Mouse (Mus musculus) liver, adult (tissue): ENCODE results near the gene Lcp1.

Experiments
- GATA4 ChIP-seq: IDR thresholded peaks from 2 replicates; pipeline ENCODE4 v1.6.1; 2014; ENCODE audit warnings: mild to moderate bottlenecking, low read length; ENCODE audit not compliant: insufficient replicate concordance

Lcp1 gene

DNA sequence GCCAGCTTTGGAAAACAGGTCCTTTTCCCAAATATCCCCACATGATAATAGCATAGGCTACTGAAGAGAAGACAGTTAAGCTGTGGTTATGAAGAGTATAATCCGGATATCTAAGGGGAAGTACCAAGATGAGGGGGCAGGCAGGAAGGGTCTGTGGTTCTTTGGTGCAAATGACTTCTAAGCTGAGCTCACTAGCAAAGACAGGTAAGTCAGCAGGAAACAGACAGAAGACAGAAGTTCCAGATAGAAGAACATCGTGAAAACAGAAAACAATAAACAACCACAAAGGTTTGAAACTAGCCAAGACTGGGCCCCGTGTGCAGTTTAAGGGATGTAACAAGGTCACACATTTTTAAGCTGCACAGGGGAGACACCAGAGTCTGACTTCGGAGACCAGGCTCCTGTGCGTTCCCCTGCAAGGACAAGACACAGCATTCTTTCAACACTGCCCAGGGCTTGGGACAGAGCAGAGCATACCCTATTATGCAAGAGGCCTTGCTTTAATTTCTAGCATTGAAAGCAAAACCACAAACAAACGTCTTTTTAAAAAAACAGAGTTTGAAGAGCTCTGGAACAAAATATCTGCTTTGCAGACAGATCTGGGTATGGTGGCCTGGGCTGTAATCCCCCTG is 96.7 kb downstream of the Lcp1 start:
- no peak for TF ChIP-seq GATA4

DNA sequence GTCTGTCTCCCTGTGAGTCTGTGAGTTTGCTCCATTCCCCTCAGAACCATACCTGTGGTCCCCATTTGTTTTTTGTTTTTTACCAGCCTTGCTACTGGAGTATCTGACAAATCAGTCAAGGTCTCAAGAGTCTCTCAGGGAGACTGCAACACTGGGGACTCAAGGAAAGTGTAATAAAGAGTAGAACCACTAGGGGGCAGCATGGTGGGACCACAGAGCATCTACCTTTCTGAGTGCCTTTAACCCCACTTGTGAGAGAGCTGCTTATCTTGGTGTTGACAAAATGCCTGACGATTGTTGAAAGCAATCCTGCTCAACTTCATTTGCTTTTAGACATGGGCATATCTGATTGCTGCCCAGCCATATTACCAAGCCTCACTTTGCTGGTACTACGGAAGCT is 98.9 kb downstream of the Lcp1 start:
- no peak for TF ChIP-seq GATA4

DNA sequence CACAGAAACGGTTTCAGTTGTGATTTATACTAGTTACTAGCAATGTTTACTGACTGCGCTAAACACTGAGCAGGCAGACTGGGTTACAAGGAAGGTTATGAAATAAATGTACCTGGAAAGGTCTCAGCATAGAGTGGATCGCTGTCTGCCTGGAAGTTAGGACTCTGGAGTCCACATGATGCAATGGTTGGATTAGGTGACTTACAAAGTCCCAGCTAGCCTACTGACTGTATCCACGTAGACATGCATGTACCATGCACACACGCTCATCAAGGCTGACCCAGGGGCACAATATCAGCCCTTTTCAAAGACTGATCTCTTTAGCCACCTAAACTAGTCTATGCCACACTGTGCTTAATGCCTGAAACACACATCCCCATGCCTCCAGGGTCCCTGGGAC is 102.2 kb downstream of the Lcp1 start:
- no peak for TF ChIP-seq GATA4

DNA sequence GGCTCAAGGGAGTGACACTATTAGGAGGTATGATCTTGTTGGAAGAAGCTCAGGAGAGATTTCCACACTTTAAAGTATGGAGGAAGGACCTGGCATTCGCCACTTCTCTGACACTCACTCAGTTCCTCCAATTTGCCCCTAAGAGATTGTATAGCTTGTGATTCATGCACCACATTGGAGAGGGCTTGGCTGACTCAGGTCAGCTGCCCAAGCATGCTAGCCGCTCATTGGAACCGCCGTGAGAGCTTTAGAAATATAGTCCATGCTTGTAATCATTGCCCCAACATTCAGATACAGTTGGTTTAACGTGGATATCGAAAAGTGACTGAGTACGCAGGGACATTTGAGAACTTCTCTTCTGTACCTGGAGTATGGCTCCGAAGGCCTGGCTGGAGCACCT is 104.7 kb downstream of the Lcp1 start:
- no peak for TF ChIP-seq GATA4

DNA sequence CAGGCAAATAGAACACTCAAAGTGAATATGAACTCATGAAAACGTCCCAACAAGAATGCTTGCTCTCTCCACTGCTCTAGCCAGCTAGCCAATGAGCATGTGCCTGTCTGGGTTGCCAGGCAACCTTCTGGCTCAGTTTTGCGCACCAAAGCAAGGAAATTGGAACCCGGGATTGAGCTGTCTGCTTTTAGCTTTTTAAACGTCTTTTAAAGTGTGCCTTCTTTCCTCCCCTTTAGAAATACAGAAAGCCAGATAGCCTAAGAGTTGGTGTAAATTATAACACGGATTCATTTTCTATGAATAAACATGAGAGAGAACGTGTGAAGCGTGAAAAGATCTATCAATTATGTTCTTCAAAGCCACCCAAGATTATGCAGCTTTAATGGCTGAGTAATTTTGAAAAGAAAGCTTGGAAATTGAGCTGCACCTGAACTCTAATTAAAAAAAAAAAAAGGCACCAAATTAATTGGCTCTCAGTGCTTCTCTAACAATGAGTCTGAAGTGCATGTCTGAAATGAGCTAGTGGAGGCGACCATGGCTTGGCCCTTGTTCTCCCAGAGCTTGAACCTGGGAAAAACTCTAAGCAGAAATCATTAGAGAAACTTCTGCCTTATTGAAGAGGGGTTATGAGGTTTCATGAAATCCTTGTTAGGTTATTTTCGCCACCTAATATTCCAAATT is 105.2 kb downstream of the Lcp1 start:
- TF ChIP-seq GATA4 = no peak

DNA sequence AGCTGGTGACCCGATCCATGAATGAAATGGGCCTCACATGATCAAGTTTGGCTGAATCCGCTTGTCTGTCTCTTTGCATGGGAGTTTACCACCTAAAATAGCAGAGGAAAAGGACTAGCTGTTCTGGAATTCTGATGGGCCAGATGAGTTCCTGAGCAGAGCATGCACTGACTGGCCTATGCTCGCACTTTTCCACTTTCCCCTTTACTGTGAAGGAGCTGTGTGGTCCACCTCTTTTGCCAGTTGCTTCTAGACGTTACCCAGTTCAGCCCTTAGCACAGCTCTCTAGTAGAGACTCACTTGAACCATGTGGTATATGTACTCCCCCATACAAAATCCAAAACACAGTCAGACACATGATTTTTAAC is 105.7 kb downstream of the Lcp1 start:
- TF ChIP-seq GATA4 = no peak

DNA sequence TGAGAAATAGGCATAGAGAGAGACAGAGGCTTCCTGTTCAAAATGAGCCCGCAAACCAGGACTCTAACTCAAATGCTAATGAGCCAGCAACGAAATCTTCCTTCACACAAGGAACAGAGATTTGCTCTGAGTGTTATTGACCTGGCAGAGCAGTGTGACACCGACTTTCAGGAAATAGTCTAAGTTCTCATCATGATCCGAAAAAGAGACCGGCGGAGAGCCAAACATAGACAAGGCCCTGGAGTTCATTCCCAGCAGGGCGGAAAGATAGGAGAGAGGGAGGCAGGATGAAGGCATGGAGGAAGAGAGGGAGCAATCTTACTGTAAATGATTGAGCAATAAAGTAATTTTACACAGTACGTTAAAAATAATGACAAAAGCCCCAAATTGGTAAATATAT is 106.2 kb downstream of the Lcp1 start:
- peak; percentile 63; the same call in 1 of the 2 replicates for TF ChIP-seq GATA4

DNA sequence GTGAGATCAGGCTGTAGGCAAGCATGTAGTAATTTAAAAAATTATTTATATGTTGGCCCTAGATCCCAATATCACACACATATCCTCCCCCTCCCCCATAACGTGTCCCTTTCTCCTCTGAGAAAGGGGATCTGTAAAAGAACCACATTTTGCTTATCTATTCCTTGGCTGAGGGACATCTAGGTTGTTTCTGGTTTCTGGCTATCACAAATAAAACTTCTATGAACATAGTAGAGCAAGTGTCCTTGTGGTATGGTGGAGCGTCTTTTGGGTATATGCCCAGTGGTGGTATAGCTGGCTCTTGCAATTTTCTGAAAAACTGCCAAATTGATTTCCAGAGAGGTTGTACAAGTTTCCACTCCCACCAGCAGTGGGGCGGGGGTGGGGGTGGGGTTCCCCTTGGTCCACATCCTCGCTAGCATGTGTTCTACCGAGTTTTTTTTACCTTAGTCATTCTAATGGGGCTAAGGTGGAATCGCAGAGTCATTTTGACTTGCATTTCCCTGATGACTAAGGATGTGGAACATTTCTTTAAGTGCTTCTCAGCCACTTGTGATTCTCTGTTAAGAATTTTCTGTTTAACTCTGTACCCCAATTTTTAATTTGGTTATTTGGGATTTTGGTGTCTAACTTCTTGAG is 107.3 kb downstream of the Lcp1 start:
- TF ChIP-seq GATA4 = no peak

DNA sequence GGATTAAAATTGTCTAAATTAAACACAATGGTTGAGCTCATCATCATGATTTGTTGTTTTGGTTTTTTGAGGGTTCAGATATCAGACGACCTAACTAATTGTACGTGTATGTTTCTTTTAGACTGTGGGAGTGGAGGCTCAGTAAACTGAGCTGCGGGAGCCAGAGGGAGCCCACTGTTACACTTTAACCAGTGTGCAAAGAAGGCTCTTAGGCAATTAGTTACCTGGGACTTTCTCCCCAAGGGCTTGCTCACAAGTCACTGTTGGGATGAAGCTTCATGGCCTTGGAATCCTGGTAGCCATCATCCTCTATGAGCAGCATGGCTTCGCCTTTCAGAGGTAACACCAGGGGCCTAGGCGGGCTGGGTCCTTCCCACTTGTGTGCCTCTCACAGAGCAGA is 111.2 kb downstream of the Lcp1 start, which contains the start of gene Cpb2:
TSS of gene Cpb2 (plus strand) at position 201 of the 400 bp plus-strand sequence.
- TF ChIP-seq GATA4 = no peak

DNA sequence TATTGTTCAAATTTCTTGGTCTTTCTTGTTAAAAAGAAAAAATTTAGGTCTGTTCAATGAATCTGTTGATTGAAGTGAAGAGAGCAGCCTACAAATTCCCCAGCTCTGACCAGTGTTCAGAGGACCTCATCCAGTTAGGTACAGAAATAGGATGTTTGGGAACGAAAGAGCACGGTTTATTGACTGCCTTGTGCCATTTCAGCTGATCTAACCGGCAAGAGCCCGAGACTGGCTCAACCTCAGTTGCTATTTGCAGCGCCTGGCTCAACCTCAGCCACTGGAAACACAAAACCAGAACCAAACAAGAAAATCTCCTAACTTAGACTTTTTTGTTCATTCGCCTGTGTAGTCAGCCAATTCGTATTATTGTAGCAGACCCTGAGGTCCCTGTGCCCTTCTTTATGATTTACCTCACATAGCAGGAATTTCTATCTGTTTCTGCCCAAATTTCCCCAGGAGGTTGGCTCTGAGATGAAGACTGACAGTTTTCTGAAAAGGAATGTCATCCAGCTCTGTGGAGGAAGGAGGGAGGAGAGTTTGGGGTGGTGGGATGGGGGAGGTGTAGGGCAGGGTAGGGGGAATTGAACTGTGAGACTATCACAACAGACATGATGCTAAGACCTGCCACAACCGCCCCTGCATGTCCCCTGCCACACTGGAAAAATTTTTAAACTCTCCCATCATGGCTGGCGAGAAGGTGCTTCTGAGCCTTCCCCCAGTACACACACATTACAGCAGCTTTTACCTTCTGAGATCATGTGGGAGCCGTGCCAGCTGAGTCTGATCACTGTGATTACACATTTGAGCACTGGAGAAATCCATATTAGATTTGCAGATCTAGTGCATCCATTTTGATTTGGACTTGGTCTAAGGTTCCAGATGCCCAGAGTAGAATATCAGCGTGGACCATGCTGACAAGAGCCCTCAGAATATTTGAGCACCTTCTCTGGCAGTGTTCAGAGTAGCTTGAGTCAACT is 115.4 kb downstream of the Lcp1 start:
- no peak for TF ChIP-seq GATA4

DNA sequence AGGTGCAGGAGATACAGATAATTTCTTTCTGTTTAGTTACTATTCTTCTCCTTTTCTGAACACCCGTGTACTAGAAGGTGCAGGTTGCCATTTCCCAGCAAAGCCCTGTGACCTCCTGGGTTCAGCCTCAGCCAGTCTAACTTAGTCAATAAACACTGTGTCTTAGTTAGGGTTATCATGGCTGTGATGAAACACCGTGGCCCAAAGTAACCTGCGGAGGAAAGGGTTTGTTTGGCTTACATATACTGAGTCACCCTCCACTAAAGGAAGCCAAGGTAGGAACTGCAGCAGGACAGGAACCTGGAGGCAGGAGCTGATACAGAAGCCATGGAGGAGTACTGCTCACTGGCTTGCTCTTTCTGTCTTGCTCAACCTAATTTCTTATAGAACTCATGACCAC is 119.5 kb downstream of the Lcp1 start:
- TF ChIP-seq GATA4 = peak; percentile 37; the same call in 1 of the 2 replicates

DNA sequence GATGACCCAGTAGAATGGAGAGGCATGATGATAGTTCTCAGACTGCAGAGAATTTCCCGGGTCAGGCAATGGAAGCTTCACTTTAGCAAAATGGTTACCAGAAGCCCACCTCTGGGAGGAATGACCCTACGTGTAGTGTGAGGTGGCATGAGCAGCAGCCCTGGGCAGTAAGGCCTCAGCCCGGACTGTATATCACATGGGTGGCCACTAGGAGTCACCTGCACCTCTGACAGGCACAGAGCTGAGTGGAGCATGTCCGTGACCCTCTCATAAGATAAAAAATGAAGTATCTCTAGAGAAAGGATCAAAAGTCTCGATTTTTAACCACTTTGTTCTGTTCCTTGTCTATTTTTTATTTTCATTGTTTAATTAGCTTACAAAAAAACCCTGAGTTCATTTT is 125.6 kb downstream of the Lcp1 start:
- TF ChIP-seq GATA4 = no peak

DNA sequence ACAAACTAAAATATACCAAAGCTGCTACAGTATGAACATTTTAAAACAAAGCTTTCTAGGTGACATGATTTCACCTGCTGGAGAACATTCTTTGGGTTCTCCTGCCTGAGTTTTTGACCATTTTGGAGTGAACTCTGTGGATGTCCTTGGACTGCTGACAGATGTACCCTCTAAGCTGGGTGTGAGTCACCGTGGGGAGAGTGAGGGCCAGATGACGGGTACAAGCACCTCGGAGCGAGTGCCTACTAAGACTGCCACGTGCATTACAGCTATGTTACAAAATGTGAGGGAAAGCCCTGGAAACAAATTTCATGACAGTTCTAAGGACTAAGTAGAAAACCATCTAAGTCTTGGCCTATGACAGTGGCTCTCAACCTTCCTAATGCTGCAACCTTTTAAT is 138.6 kb downstream of the Lcp1 start:
- no peak for TF ChIP-seq GATA4

DNA sequence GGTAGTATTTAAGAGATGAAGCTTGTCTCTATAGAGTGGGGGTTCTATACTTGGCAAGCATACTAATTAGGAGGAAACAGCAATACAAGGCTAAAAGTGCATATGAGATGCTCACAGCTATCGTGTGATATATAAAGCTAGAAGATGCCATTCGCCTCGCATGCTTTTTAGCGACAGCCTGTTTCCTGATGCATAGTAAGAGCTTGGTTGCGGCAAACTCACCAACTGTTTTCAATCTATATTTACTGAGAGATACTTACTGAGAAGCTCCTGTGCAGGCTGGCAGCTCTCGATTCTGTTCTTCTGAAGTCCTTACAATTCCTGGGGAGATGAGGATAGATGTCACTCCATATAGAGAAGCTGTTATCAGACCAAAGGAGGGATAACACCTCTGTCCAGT is 148.8 kb downstream of the Lcp1 start:
- no peak for TF ChIP-seq GATA4

DNA sequence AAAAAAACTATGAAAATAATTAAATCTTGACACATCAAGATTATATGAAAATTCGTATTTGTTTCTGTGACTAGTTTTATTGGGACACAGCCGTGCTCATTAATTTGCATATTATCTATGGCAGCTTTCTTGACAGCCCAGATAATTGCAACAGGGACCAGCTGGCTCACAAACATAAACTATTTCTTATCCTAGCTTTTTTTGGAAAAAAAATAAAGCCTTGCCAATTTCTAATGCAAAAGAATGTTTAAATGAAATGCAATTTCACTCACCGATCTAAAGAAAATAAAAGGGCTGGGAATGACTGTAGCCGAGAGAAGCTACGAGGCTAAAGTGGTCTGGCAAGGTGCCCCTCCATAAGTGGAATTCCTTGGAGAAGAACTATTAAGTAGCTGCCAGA is 149.5 kb downstream of the Lcp1 start:
- TF ChIP-seq GATA4 = no peak
